Comparison of ENCODE assay signal across 13 mouse cellular contexts in the genomic region with DNA sequence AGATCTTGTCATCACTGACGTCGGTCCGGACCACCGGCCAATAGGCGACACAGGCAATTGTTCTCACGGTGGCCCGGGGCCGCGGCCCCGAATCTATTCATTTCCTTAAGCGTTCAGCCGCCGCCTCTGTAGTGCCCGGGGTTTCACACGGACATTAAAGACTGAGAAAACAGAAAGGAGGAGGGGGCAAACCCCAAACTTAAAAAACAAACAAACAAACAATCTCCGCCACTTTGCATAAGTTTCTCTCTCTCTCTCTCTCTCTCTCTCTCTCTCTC. TPM values are rescaled to one million over a fixed set of nuclear protein-coding genes. Genes with fewer than 3 reads are reported as not detected.
DNase-seq lines count a peak whose midpoint lies in the region; ATAC-seq and TF ChIP-seq lines count a peak whose summit lies in the region.
"Had no signal": no experiment of that assay in that cellular context is flagged by ENCODE, and none has a peak within 500 bp of the region (broad histone marks: within the 10 kb centered on the region; RNA-seq: fewer than 3 reads in every experiment).

No protein-coding gene starts in this region.

- no peaks in the 10 kb centered on the region for H3K4me1 ChIP-seq in liver, embryonic 11.5 days (replicated peaks; ENCODE audit: control insufficient read depth, insufficient read depth, low read length)
- H3K4me1 ChIP-seq in liver, postnatal 0 days (ENCODE audit: insufficient read depth): peaks cover 6% of the 10 kb centered on the region; the same call in 1 of the 2 replicates
- H3K4me1 ChIP-seq in forebrain, embryonic 13.5 days: peaks cover 27% of the 10 kb centered on the region
- H3K4me1 ChIP-seq in midbrain, embryonic 12.5 days: peaks cover 20% of the 10 kb centered on the region

- no peak overlapping the region for H3K9ac ChIP-seq in liver, embryonic 11.5 days (ENCODE audit: low read depth, low read length)
- H3K9ac ChIP-seq in liver, postnatal 0 days (replicated peaks): no peak overlapping the region
- H3K9ac ChIP-seq in forebrain, embryonic 13.5 days: peak overlapping the region; percentile 69
- H3K9ac ChIP-seq in midbrain, embryonic 12.5 days (replicated peaks): peak overlapping the region; percentile 90

- H3K4me3 ChIP-seq in liver, embryonic 11.5 days (ENCODE audit: low read depth, low read length): no peak overlapping the region
- H3K4me3 ChIP-seq in liver, postnatal 0 days (ENCODE audit: low read depth, low read length): no peak overlapping the region
- peak overlapping the region; percentile 50 for H3K4me3 ChIP-seq in forebrain, embryonic 13.5 days
- peak overlapping the region; percentile 59 for H3K4me3 ChIP-seq in midbrain, embryonic 12.5 days

- DNase-seq in liver, embryonic 11.5 days (ENCODE audit: low spot score): peak; percentile 23
- no peak for DNase-seq in liver, postnatal 0 days
- no peak for DNase-seq in frontal cortex, postnatal 10 days (ENCODE audit: low spot score in 2 of 2)
- no peak for DNase-seq in layer of hippocampus, adult 11-12 months (ENCODE audit: low spot score)
- DNase-seq in spleen, adult 18-20 months: no peak
- no peak for DNase-seq in lung, postnatal 10 days
- DNase-seq: adrenal gland, postnatal 36 days; kidney, adult 8-10 months; lung, postnatal 14 days had no signal

- TF ChIP-seq CTCF in liver, postnatal 0 days (IDR thresholded peaks at IDR 0.05; ENCODE audit: low read depth): no peak

- no peak for TF ChIP-seq EP300 in liver, postnatal 0 days (IDR thresholded peaks at IDR 0.05; ENCODE audit: low read depth)

- H3K27ac ChIP-seq in liver, embryonic 11.5 days (ENCODE audit: low read depth, low read length): no peak overlapping the region
- H3K27ac ChIP-seq in liver, postnatal 0 days (ENCODE audit: low read depth): no peak overlapping the region
- H3K27ac ChIP-seq in forebrain, embryonic 13.5 days: peak overlapping the region; percentile 94
- H3K27ac ChIP-seq in midbrain, embryonic 12.5 days (replicated peaks): peak overlapping the region; percentile 91
- H3K27ac ChIP-seq: heart, embryonic 10.5 days had no signal

- no peak for ATAC-seq in liver, embryonic 11.5 days (replicated peaks; ENCODE audit: low FRiP score)
- ATAC-seq in liver, postnatal 0 days: no peak
- peak; percentile 57; the same call in 1 of the 2 replicates for ATAC-seq in forebrain, embryonic 13.5 days
- peak; percentile 73 for ATAC-seq in midbrain, embryonic 12.5 days (ENCODE audit: low FRiP score, low read depth)

- no peak overlapping the region for H3K4me2 ChIP-seq in liver, embryonic 11.5 days
- H3K4me2 ChIP-seq in liver, postnatal 0 days (ENCODE audit: low read depth, low read length): no peak overlapping the region
- peak overlapping the region; percentile 69 for H3K4me2 ChIP-seq in forebrain, embryonic 13.5 days
- H3K4me2 ChIP-seq in midbrain, embryonic 12.5 days (replicated peaks): peak overlapping the region; percentile 85

- no peaks in the 10 kb centered on the region for H3K9me3 ChIP-seq in liver, embryonic 11.5 days (ENCODE audit: control insufficient read depth, low read length)
- no peaks in the 10 kb centered on the region for H3K9me3 ChIP-seq in liver, postnatal 0 days (ENCODE audit: low read length)
- H3K9me3 ChIP-seq in forebrain, embryonic 13.5 days (replicated peaks): no peaks in the 10 kb centered on the region
- H3K9me3 ChIP-seq in midbrain, embryonic 12.5 days: no peaks in the 10 kb centered on the region
- H3K9me3 ChIP-seq: heart, embryonic 10.5 days had no signal

- H3K36me3 ChIP-seq in liver, embryonic 11.5 days (ENCODE audit: control insufficient read depth, insufficient read depth, low read length): no peaks in the 10 kb centered on the region
- H3K36me3 ChIP-seq in liver, postnatal 0 days (replicated peaks; ENCODE audit: insufficient read depth, low read length): no peaks in the 10 kb centered on the region
- H3K36me3 ChIP-seq in forebrain, embryonic 13.5 days (ENCODE audit: poor library complexity, severe bottlenecking): no peaks in the 10 kb centered on the region
- H3K36me3 ChIP-seq in midbrain, embryonic 12.5 days: no peaks in the 10 kb centered on the region
- H3K36me3 ChIP-seq: heart, embryonic 10.5 days had no signal

- peaks cover 94% of the 10 kb centered on the region for H3K27me3 ChIP-seq in liver, embryonic 11.5 days (replicated peaks; ENCODE audit: control insufficient read depth, insufficient read depth, low read length)
- H3K27me3 ChIP-seq in liver, postnatal 0 days (ENCODE audit: insufficient read depth, low read length): peaks cover 91% of the 10 kb centered on the region
- peaks cover 90% of the 10 kb centered on the region for H3K27me3 ChIP-seq in forebrain, embryonic 13.5 days
- H3K27me3 ChIP-seq in midbrain, embryonic 12.5 days: peaks cover 87% of the 10 kb centered on the region

- 1% methylated on average over 16 of the region's 16 CpGs for WGBS in liver, embryonic 11.5 days
- WGBS in liver, postnatal 0 days (ENCODE audit: insufficient replicate concordance): 2% methylated on average over 16 of the region's 16 CpGs
- 0% methylated on average over 15 of the region's 16 CpGs for WGBS in forebrain, embryonic 13.5 days
- 1% methylated on average over 16 of the region's 16 CpGs for WGBS in midbrain, embryonic 12.5 days

RNA-seq across cellular contexts. Expression of gene Zic1, which starts 12.2 kb away (rescaled TPM):
- polyA plus RNA-seq in liver, embryonic 11.5 days (2014; fragmentation: Nextera tagmentation; extraction: Ambion mirVana): 0.04 and 0.06 TPM in 2 replicates
- not detected in 2 replicates for polyA plus RNA-seq in liver, postnatal 0 days (2015; fragmentation: Nextera tagmentation; extraction: Ambion mirVana)
- 10.8 and 15.1 TPM in 2 replicates for polyA plus RNA-seq in forebrain, embryonic 13.5 days (2015; fragmentation: Nextera tagmentation; extraction: Ambion mirVana)
- polyA plus RNA-seq in midbrain, embryonic 12.5 days (2016; fragmentation: Nextera tagmentation; extraction: Ambion mirVana): 11.9 and 17.2 TPM in 2 replicates
- polyA plus RNA-seq: heart, embryonic 10.5 days; stomach, embryonic 14.5 days had no signal

RNA-seq across cellular contexts. Expression of gene Zic4, which starts 15.6 kb away (rescaled TPM):
- not detected in 2 replicates for polyA plus RNA-seq in liver, embryonic 11.5 days (2014; fragmentation: Nextera tagmentation; extraction: Ambion mirVana)
- not detected in 2 replicates for polyA plus RNA-seq in liver, postnatal 0 days (2015; fragmentation: Nextera tagmentation; extraction: Ambion mirVana)
- polyA plus RNA-seq in forebrain, embryonic 13.5 days (2015; fragmentation: Nextera tagmentation; extraction: Ambion mirVana): 48.4 and 62.0 TPM in 2 replicates
- polyA plus RNA-seq in midbrain, embryonic 12.5 days (2016; fragmentation: Nextera tagmentation; extraction: Ambion mirVana): 44.6 and 76.9 TPM in 2 replicates
- polyA plus RNA-seq: stomach, embryonic 14.5 days had no signal

Comparison
In these comparisons a context has a peak if more than half of its experiments do, and no peak if none do; other contexts are left out.
1. ATAC-seq: peak in forebrain, embryonic 13.5 days (single experiment) and midbrain, embryonic 12.5 days (single experiment); none in liver, embryonic 11.5 days (single experiment) and liver, postnatal 0 days (single experiment).
2. H3K27ac ChIP-seq: peak in forebrain, embryonic 13.5 days (single experiment) and midbrain, embryonic 12.5 days (single experiment); none in liver, embryonic 11.5 days (single experiment) and liver, postnatal 0 days (single experiment).
3. H3K4me2 ChIP-seq: peak in forebrain, embryonic 13.5 days (single experiment) and midbrain, embryonic 12.5 days (single experiment); none in liver, embryonic 11.5 days (single experiment) and liver, postnatal 0 days (single experiment).
4. H3K4me3 ChIP-seq: peak in forebrain, embryonic 13.5 days (single experiment) and midbrain, embryonic 12.5 days (single experiment); none in liver, embryonic 11.5 days (single experiment) and liver, postnatal 0 days (single experiment).
5. H3K9ac ChIP-seq: peak in forebrain, embryonic 13.5 days (single experiment) and midbrain, embryonic 12.5 days (single experiment); none in liver, embryonic 11.5 days (single experiment) and liver, postnatal 0 days (single experiment).
6. RNA of gene Zic1, which starts 12.2 kb away (polyA plus RNA-seq): 10.8 to 15.1 TPM in forebrain, embryonic 13.5 days and 11.9 to 17.2 TPM in midbrain, embryonic 12.5 days; 0.04 to 0.06 TPM in liver, embryonic 11.5 days and not detected in liver, postnatal 0 days; every median in the first group is over 10 times any median in the second.
7. RNA of gene Zic4, which starts 15.6 kb away (polyA plus RNA-seq): 48.4 to 62.0 TPM in forebrain, embryonic 13.5 days and 44.6 to 76.9 TPM in midbrain, embryonic 12.5 days; not detected in liver, embryonic 11.5 days and not detected in liver, postnatal 0 days; every median in the first group is over 10 times any median in the second.